Mouse (Mus musculus) forebrain, postnatal 0 days (tissue): ENCODE measurements around the gene Tle2. TPM values are rescaled to one million over a fixed set of nuclear protein-coding genes. Genes with fewer than 3 reads are reported as not detected.
A peak's percentile ranks its signal among the peaks of the same experiment; 100 is the strongest.

Source experiments
- ATAC-seq: fragments of 200-750 bp; cut with Nextera tagmentation; 2 replicates; pipeline ENCODE4 v1.8.0; 2017; ENCODE audit warnings: mild to moderate bottlenecking, moderate library complexity
- DNase-seq: peaks from one replicate; pipeline ENCODE4 v3.0.0-alpha.2; 2015
- H3K27ac ChIP-seq: fragments of 300-500 bp; sonication (generic); 2 replicates; pipeline ENCODE4 v1.5.1; 2014; ENCODE audit warnings: low read depth, mild to moderate bottlenecking, antibody characterized with exemption, low read length, moderate library complexity, mixed read lengths
- H3K27me3 ChIP-seq: fragments of 300-500 bp; sonication (generic); 2 replicates; pipeline ENCODE4 v1.6.1; 2014; ENCODE audit warnings: mild to moderate bottlenecking, low read length, mixed read lengths; ENCODE audit not compliant: insufficient read depth
- H3K36me3 ChIP-seq: fragments of 300-500 bp; sonication (generic); 2 replicates; pipeline ENCODE4 v1.6.1; 2014; ENCODE audit warnings: mild to moderate bottlenecking, moderate library complexity; ENCODE audit not compliant: insufficient read depth
- H3K4me1 ChIP-seq: fragments of 300-500 bp; sonication (generic); 2 replicates; pipeline ENCODE4 v1.6.1; 2014; ENCODE audit warnings: antibody characterized with exemption; ENCODE audit not compliant: insufficient read depth
- H3K4me2 ChIP-seq: fragments of 300-500 bp; sonication (generic); 2 replicates; pipeline ENCODE4 v1.6.1; 2014; ENCODE audit warnings: low read depth, mild to moderate bottlenecking, moderate library complexity
- H3K4me3 ChIP-seq: fragments of 300-500 bp; sonication (generic); 2 replicates; pipeline ENCODE4 v1.5.1; 2014; ENCODE audit warnings: low read depth, low read length, mixed read lengths
- H3K9ac ChIP-seq: fragments of 300-500 bp; sonication (generic); 2 replicates; pipeline ENCODE4 v1.6.1; 2014; ENCODE audit warnings: mild to moderate bottlenecking
- H3K9me3 ChIP-seq: fragments of 300-500 bp; sonication (generic); 2 replicates; pipeline ENCODE4 v1.6.1; 2016; ENCODE audit warnings: low read length
- CTCF ChIP-seq: sonication (generic); IDR thresholded peaks from 2 replicates; pipeline ENCODE4 v1.5.1; 2016; ENCODE audit warnings: antibody characterized with exemption, control low read depth, low read depth
- WGBS: fragments of 180-500 bp; shearing (Covaris S2); extraction: QIAGEN DNeasy Blood & Tissue Kit; methylation state at CpG from one replicate; pipeline ENCODE4 v1.1.7; 2014; 5-methylcytosine and 5-hydroxymethylcytosine counted together
- polyA plus RNA-seq: library from polyadenylated mRNA; unstranded; fragments of >200 nt; fragmentation: Nextera tagmentation; extraction: Ambion mirVana; gene quantifications from 2 replicates; pipeline ENCODE4 v1.2.1, GENCODE M21; 2015
- total RNA-seq: library from RNA; depleted of rRNA; stranded (reverse); fragments of >200 nt; gene quantifications from 2 replicates; pipeline ENCODE4 v1.2.3, GENCODE M21; 2014

Gene Tle2
- total and polyA plus RNA-seq, 2 experiments from 2014 or later = 25.6 to 30.5 TPM

DNA sequence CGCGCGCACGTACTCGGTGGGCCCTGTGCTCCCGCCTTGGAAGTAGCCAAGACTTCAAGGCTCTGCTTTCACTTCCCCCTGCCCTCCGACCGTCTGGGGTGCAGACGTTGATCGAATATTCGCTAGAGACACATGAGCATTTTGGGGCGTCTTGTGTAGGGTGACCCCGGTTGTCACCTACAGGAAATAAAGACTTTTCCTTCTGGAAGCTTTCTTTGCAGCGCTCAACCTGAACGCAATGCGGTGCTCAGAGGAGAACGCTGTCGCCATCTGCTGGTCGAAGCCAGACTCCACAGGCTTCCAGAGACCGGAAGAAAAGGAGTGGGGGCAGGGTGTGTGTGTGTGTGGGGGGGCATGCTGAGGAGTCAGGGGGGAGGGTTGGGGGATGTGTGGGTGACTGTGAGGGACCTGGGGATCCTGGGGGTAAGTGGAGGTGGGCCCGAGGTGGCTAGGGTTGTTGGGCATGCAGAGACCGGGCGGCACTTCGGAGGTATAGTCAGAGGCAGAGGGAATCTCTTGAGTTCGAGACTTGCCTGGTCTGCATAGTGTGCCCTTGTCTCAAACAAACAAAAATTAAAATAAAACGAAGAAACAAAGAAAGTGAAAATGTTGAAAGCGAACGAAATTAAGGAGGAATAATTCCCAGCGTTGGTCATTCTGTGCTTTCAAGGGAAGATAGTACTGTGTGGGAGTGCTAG lies 30.8 kb downstream of the Tle2 start:
- WGBS = 20% methylated on average over 29 of the region's 29 CpGs
- H3K9ac ChIP-seq = peak overlapping the region; percentile 54
- H3K36me3 ChIP-seq = no peaks in the 10 kb centered on the region
- H3K27me3 ChIP-seq = no peaks in the 10 kb centered on the region
- DNase-seq = peak; percentile 97
- H3K27ac ChIP-seq = peak overlapping the region; percentile 90
- TF ChIP-seq CTCF = peak; percentile 93
- peak overlapping the region; percentile 72 for H3K4me2 ChIP-seq
- peak overlapping the region; percentile 66 for H3K4me3 ChIP-seq
- no peaks in the 10 kb centered on the region for H3K9me3 ChIP-seq
- ATAC-seq = peak; percentile 63
- peaks cover 12% of the 10 kb centered on the region for H3K4me1 ChIP-seq

- Histone ChIP-seq H3K27me3 (no peaks in the 10 kb centered on the region), H3K9ac (peak overlapping the region; percentile 54), H3K36me3 (no peaks in the 10 kb centered on the region), H3K4me2 (peak overlapping the region; percentile 72), H3K4me3 (peak overlapping the region; percentile 66), H3K9me3 (no peaks in the 10 kb centered on the region), H3K27ac (peak overlapping the region; percentile 90), H3K4me1 (peaks cover 11% of the 10 kb centered on the region)
- 2% methylated on average over 14 of the region's 14 CpGs for WGBS
- no peak for TF ChIP-seq CTCF
- DNase-seq (no peak), ATAC-seq (no peak)
These were observed 31.3 kb downstream of the Tle2 start for GRCm38 (mm10) chr10:81605666-81605973.

- Histone ChIP-seq H3K4me1 (peaks cover 8% of the 10 kb centered on the region), H3K9me3 (no peaks in the 10 kb centered on the region), H3K4me3 (peak within 1 kb of the TSS; percentile 66), H3K27me3 (no peaks in the 10 kb centered on the region), H3K9ac (peak within 1 kb of the TSS; percentile 78), H3K4me2 (peak within 1 kb of the TSS; percentile 92), H3K27ac (peak within 1 kb of the TSS; percentile 91), H3K36me3 (no peaks in the 10 kb centered on the region)
- no peak for TF ChIP-seq CTCF
- ATAC-seq (peak; percentile 93), DNase-seq (peak; percentile 96)
- WGBS = under 1% methylated on average over 39 of the region's 39 CpGs
These were observed 31.8 kb downstream of the Tle2 start, which contains the start of gene BC025920 for GRCm38 (mm10) chr10:81605974-81606751. TSS of gene BC025920 (plus strand) at chr10:81606270.

DNA sequence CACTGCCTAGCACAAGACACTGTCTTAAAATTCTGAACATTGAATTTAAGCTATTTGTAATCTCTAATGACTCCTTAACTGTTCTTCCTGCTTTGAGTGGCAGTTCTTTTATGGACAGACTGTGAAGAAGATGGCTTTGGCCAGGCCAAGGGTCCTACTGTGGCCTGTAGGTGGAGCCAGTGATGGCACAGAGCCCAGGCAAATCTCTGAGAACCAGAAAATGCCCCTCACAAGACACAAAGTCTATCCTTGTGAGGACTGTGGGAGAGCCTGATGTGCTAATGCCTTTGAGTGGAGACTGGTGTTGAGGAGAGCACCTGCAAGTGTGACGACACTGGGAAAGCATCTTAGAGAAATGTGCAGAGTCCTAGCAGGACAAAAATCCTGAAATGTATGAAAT lies 33.9 kb downstream of the Tle2 start:
- H3K9ac ChIP-seq = no peak overlapping the region
- H3K9me3 ChIP-seq = no peaks in the 10 kb centered on the region
- H3K4me1 ChIP-seq = peaks cover 6% of the 10 kb centered on the region
- no peak overlapping the region for H3K4me2 ChIP-seq
- WGBS = 79% methylated on average over 1 of the region's 1 CpGs
- peak; percentile 27; the same call in 1 of the 2 replicates for TF ChIP-seq CTCF
- H3K36me3 ChIP-seq = no peaks in the 10 kb centered on the region
- ATAC-seq = no peak
- no peaks in the 10 kb centered on the region for H3K27me3 ChIP-seq
- H3K27ac ChIP-seq = no peak overlapping the region
- DNase-seq = no peak
- no peak overlapping the region for H3K4me3 ChIP-seq

DNA sequence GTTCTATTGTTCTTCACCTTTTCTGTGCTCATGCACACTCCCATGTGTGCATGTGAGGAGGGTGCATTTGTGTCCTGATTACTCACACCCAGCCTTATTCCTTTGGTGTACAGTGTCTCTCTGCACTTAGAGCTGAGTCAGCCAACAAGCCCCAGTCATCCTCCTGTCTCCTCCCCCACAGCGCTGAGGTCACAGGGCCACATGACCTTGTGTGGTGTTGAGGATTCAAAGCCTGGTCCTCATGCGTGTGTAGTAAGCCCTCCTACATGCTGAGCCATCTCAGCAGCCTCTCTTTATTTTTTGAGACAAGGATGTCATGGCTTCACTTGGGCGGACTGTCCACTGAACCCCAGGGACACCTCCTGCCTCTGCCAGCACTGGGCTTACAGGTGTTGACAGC lies 38.4 kb downstream of the Tle2 start:
- Histone ChIP-seq H3K27me3 (no peaks in the 10 kb centered on the region), H3K27ac (no peak overlapping the region), H3K9me3 (no peaks in the 10 kb centered on the region), H3K4me3 (no peak overlapping the region), H3K4me2 (no peak overlapping the region), H3K9ac (no peak overlapping the region), H3K36me3 (no peaks in the 10 kb centered on the region), H3K4me1 (no peaks in the 10 kb centered on the region)
- no peak for TF ChIP-seq CTCF
- WGBS = 72% methylated on average over 3 of the region's 3 CpGs
- no peak for ATAC-seq
- no peak for DNase-seq

DNA sequence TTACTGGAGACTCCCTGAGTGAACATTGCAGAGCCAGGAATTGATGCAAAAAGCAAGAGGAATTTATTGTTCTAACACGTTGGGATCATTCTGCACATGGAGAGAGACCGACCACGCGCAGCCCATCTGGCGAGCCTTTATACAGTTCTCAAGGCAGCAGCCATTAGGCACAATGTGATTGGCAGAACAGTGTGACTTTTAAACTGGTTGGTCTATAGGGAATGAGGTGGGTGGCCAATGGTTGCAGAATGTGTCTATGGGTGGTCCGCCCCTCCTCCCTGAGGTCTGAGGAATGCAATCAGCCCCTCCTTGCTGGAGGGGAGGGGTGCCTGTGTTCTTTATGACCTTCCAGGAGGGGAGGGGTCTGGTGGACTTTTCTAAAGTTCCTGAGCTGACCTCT lies 41.1 kb downstream of the Tle2 start:
- DNase-seq = no peak
- ATAC-seq = peak; percentile 38; the same call in 1 of the 2 replicates
- Histone ChIP-seq H3K27ac (no peak overlapping the region), H3K9ac (no peak overlapping the region), H3K9me3 (no peaks in the 10 kb centered on the region), H3K4me1 (no peaks in the 10 kb centered on the region), H3K4me2 (no peak overlapping the region), H3K36me3 (0 out of 2 replicates have a peak, but pooled peaks cover 1% of the 10 kb centered on the region), H3K27me3 (no peaks in the 10 kb centered on the region), H3K4me3 (no peak overlapping the region)
- WGBS = 68% methylated on average over 6 of the region's 6 CpGs
- TF ChIP-seq CTCF = no peak

GRCm38 (mm10) chr10:81619976-81620375 lies 45.6 kb downstream of the Tle2 start:
- Histone ChIP-seq H3K9me3 (no peaks in the 10 kb centered on the region), H3K36me3 (peaks cover 36% of the 10 kb centered on the region), H3K27ac (no peak overlapping the region), H3K4me1 (no peaks in the 10 kb centered on the region), H3K27me3 (no peaks in the 10 kb centered on the region), H3K4me3 (no peak overlapping the region), H3K9ac (no peak overlapping the region), H3K4me2 (no peak overlapping the region)
- ATAC-seq (no peak), DNase-seq (no peak)
- 86% methylated on average over 5 of the region's 5 CpGs for WGBS
- no peak for TF ChIP-seq CTCF
